Mouse (Mus musculus) heart, adult 11 months (tissue): ENCODE data around the gene Shank1.
A peak's percentile ranks its signal among the peaks of the same experiment; 100 is the strongest.

Source experiments
- DNase-seq: peaks from one replicate; pipeline ENCODE4 v3.0.0; 2022

The Shank1 gene

GRCm38 (mm10) chr7:44374756-44375155 lies 64.7 kb downstream of the Shank1 start:
- peak; percentile 92 for DNase-seq

- DNase-seq: no peak
These were observed 65.2 kb downstream of the Shank1 start for GRCm38 (mm10) chr7:44375207-44375606.

GRCm38 (mm10) chr7:44375793-44376192 lies 65.7 kb downstream of the Shank1 start:
- DNase-seq: no peak

DNA sequence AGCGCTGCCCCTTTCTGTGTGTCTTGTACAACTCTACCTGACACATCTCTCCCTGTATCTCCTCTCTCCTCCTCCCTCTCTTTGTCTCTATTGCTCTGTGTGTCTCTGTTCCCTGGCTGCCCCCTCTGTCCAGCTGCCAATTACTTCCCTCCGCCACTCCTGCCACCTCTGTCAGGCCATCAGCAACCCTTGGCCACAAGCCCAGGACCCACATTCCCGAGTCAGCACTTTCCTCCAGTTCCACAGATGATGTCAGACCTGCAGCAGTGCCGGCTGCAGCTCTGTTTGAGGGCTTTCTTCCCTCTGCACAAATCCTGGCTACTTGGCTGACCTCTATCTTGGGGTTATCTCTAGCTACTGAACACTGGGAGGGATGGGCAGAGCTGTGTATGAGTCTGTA lies 68.2 kb downstream of the Shank1 start:
- peak; percentile 97 for DNase-seq

DNA sequence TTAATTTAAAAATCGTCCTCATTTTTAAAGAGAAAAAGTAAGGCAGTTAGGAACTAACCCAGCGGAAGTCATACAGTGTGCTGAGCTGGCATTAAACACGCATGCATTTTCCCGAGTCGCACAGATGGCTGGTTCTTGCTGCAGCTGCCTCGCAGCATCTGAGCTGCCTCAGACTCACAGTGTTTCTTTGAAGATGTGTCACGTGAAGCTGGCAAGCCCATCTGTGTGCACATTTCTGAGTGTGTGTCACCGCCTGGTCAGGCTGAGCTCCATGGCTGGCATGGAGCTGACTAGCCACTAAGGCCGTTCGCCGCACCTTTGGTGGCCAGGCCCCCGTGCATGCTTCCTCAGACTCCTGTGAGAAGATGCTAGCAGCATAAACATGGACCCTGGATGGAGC lies 72.5 kb downstream of the Shank1 start:
- peak; percentile 93 for DNase-seq

DNA sequence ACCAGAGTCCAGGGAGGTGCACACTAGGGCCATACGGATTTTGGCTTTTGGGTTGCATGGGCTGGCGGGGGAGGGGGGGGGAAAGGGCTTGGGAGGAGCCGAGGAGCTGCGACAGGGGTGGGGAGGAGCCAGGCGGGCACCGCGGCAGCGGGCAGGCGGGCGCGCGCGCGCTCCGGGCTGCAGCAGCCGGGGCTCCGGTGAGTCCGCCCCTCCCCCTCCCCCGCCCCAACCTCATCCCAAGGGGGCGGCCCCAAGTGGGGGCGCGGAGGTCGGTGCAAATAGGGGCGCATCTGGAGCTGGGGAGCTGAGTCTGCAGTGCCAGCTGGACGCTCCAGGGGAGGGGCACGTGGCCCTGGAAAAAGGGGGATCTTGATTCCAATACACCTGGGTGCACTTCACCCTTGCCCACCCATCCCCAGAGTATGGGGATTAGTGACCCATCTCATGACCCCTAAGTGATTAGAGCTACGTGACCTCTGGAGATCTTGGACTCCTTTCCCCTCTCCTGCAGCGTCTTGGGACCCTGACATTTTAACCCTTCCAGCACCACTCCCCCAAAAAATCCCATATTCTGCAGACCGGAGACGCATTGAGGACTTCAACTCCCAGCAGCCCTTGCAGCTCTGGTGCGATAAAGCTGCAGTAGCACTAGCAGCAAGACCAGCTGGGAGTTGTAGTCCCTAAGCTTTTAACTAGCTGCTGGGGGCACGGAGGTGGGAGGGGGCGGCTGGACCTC lies 74.1 kb downstream of the Shank1 start, which contains the start of gene Syt3:
Syt3 (plus strand) TSS at position 123 of the 736 bp plus-strand sequence.
- DNase-seq: peak; percentile 97

GRCm38 (mm10) chr7:44384716-44385059 lies 74.6 kb downstream of the Shank1 start:
- peak; percentile 95 for DNase-seq

GRCm38 (mm10) chr7:44385720-44386119 lies 75.7 kb downstream of the Shank1 start, which contains the start of gene 1700008O03Rik:
TSS of gene 1700008O03Rik (minus strand) at chr7:44385820.
- DNase-seq: no peak

DNA sequence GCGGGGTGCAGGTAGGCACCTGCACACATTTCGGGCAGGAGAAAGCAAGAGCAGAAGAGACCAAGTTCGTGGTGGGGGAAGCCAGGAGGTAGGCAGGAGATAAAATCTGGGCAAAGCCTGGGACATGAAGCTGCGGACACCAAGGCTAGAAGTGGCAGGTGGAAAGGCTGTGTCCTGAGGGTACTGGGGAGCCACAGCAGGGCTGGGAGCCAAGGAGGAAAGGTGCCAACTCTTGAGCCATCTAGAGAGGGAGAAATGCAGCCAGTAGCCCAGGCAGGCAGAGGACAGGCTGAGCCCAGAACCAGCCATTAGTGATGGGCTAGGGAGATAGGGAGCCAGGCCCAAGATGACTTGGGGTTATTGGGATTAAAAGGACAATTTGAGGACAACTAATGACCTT lies 81.8 kb downstream of the Shank1 start:
- DNase-seq: no peak

- DNase-seq: no peak
These were observed 82.3 kb downstream of the Shank1 start for GRCm38 (mm10) chr7:44392341-44392740.

DNA sequence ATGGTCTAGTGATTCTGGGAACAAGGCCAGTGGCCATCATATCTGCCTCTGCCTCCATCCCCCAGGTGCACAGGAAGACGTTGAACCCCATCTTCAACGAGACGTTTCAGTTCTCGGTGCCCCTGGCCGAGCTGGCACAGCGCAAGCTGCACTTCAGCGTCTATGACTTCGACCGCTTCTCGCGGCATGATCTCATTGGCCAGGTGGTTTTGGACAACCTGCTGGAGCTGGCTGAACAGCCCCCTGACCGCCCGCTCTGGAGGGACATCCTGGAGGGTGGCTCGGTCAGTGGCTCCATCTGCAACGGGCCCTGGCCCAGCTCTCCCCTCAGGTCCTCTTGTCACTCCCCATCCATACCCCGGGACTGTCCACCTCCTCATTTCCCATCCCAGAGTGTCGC lies 83.2 kb downstream of the Shank1 start:
- DNase-seq: no peak

DNA sequence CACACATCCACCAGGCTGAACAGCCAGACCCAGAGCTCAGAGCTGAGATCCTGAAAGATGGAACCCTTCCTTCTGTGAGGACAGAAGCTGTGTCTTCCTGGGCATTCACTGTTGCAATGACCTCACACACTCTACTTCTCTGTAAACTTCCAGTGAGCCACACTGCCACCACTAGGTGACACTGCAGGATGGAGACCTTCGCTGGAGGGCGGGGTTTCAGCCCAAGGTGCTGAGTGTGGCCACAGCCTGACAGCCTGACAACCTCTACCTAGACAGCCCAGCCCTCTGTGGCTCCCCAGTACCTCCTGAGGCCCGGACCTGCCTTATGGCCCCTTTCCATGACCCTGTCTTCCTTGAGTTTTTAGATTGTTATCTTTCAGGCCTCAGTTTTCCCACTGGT lies 88.5 kb downstream of the Shank1 start:
- no peak for DNase-seq

DNA sequence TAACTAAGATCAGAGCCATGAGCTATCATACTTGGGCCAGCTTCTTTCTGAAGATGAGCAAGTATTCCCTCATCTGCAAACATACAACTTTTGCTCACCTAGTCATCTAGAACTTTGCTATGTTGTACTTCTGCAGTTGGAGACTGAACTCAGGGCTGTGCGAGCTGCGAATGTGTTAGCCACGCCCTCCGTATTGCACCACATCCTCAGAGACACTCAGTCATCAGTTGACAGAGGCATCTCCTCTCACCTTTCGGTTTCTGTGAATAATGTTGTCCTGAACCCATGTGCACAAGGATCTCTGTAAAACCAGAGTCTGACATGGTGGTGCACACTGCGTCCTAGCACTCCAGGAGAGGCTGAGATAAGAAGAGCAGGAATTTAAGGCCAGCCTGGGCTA lies 91.6 kb downstream of the Shank1 start:
- DNase-seq: no peak

DNA sequence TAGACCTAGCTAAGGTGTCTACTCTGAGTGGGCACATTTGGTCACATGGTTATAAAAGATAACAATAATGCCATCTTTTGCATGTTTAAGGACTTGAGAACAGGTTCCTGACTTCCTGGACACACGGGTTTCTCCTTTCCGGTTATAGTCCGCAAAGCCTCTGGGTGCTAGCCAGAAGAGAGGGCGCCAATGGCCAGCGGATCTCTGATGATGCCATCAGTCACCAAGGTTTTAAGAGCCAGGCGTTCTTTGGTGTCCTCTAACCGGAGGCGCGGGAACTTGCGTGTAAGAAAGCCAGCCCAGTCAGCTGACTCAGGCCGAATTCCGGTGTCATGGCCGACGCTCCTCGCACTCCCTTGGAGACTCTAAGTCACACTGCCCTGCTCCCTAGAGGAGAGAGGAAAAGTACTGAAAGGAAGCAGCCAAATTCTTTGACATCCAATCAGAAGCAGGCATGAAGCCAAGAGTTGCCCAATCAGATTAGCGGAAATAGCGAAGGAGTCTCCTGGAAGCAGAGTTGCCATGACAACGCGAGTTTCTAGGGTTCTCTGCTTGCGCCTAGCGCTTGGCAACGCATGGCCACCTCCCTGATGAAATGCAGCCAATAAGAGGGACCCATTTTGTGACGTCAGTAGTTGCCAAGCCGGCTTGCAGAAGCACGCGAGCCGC lies 95.4 kb downstream of the Shank1 start:
- peak; percentile 99 for DNase-seq

DNA sequence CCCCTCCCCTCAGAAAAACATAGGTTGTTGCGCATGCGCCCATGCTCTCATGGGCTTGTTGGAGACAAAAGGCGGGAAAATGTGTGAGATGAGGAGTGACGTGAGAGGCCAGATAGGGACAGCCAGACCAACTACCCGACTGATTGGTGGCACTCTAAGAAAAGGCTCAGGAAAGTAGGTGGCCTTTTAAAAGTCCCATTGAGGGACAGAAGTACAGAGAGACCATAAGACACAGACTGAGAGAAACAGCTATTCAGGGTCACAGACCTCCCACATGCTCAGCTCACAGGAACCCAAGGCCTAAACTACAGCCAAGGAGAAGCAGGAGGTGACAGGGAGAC lies 95.9 kb downstream of the Shank1 start:
- DNase-seq: no peak
